Mouse (Mus musculus) ZHBTc4 (cell line): ENCODE data around the gene Hdac9.

Experiments used
- DNase-seq: peaks from one replicate; pipeline ENCODE4 v3.0.0-alpha.2; 2011; ENCODE audit warnings: low read depth, low spot score

Gene Hdac9

GRCm38 (mm10) chr12:34347529-34347928 lies 569.4 kb downstream of the Hdac9 start:
- DNase-seq: no peak

- DNase-seq: no peak
Measured at GRCm38 (mm10) chr12:34342761-34343160, 574.1 kb downstream of the Hdac9 start.

GRCm38 (mm10) chr12:34338886-34339285 lies 578.0 kb downstream of the Hdac9 start:
- no peak for DNase-seq

- no peak for DNase-seq
Measured at GRCm38 (mm10) chr12:34334455-34335084, 582.3 kb downstream of the Hdac9 start.

GRCm38 (mm10) chr12:34332884-34333283 lies 584.0 kb downstream of the Hdac9 start:
- DNase-seq: no peak

GRCm38 (mm10) chr12:34327111-34327510 lies 589.8 kb downstream of the Hdac9 start:
- no peak for DNase-seq

- DNase-seq: no peak
Measured at GRCm38 (mm10) chr12:34312113-34312719, 604.7 kb downstream of the Hdac9 start.

- no peak for DNase-seq
Measured at GRCm38 (mm10) chr12:34305453-34305852, 611.4 kb downstream of the Hdac9 start.

GRCm38 (mm10) chr12:34292346-34292745 lies 624.5 kb downstream of the Hdac9 start:
- DNase-seq: no peak

GRCm38 (mm10) chr12:34287218-34287617 lies 629.7 kb downstream of the Hdac9 start:
- no peak for DNase-seq

GRCm38 (mm10) chr12:34284888-34285287 lies 632.0 kb downstream of the Hdac9 start:
- DNase-seq: no peak

- DNase-seq: no peak
Measured at GRCm38 (mm10) chr12:34284396-34284795, 632.5 kb downstream of the Hdac9 start.

- no peak for DNase-seq
Measured at GRCm38 (mm10) chr12:34278822-34279221, 638.1 kb downstream of the Hdac9 start.

- no peak for DNase-seq
Measured at GRCm38 (mm10) chr12:34273816-34274215, 643.1 kb downstream of the Hdac9 start.

GRCm38 (mm10) chr12:34270096-34270495 lies 646.8 kb downstream of the Hdac9 start:
- no peak for DNase-seq

- DNase-seq: no peak
Measured at GRCm38 (mm10) chr12:34269472-34270040, 647.3 kb downstream of the Hdac9 start.

- no peak for DNase-seq
Measured at GRCm38 (mm10) chr12:34259651-34260050, 657.2 kb downstream of the Hdac9 start.

GRCm38 (mm10) chr12:34249160-34249559 lies 667.7 kb downstream of the Hdac9 start:
- DNase-seq: no peak

GRCm38 (mm10) chr12:34248193-34249121 lies 668.4 kb downstream of the Hdac9 start:
- no peak for DNase-seq

GRCm38 (mm10) chr12:34238796-34239195 lies 678.1 kb downstream of the Hdac9 start:
- no peak for DNase-seq

GRCm38 (mm10) chr12:34231621-34232150 lies 685.2 kb downstream of the Hdac9 start:
- DNase-seq: no peak

- no peak for DNase-seq
Measured at GRCm38 (mm10) chr12:34224505-34224904, 692.4 kb downstream of the Hdac9 start.
